Mouse (Mus musculus): ENCODE results near the gene Ssc5d.

- TF ChIP-seq CTCF (IDR thresholded peaks at IDR 0.05; ENCODE audit: borderline replicate concordance, control insufficient read depth, extremely low read depth, insufficient read depth, low read length, poor library complexity) (no peak), POLR2A (IDR thresholded peaks at IDR 0.05; ENCODE audit: control insufficient read depth, extremely low read depth, insufficient read depth, low read length, poor library complexity) (no peak)
Observed at GRCm38 (mm10) chr7:4947855-4948254, 22.3 kb downstream of the Ssc5d start.

Data from thymus, adult 2 months (tissue).